Mouse (Mus musculus): Measurements from ENCODE around the gene Fbxw4.

- TF ChIP-seq TAL1 (conservative IDR thresholded peaks at IDR 0.05; ENCODE audit: low read depth, low read length) (no peak), CTCF (IDR thresholded peaks at IDR 0.05; ENCODE audit: low read depth, low read length) (no peak), GATA1 (IDR thresholded peaks at IDR 0.05; ENCODE audit: borderline replicate concordance, low read length) (no peak)
Observed at GRCm38 (mm10) chr19:45621061-45621460, 39.1 kb downstream of the Fbxw4 start.
